Mouse (Mus musculus): ENCODE results near the gene Tenm1.

The Tenm1 gene

DNA sequence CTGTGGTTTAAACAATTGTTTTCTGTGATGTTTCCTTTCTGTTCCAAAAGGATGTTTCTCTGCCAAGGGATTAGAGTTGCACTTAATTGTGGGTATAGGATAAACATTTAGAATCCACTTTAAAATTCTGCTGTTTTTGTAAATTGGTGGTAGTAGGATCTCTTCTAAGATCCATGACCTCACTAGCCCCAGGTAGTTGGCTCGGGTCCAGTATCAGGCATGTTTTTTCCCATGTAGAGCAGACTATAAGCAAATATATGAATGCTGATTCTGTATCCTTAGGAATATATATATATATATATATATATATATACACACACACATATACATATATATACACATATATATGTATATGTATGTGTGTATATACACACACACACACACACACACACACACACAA lies 567.2 kb downstream of the Tenm1 start:
- no peak for DNase-seq (ENCODE audit: low spot score in 2 of 2)

DNA sequence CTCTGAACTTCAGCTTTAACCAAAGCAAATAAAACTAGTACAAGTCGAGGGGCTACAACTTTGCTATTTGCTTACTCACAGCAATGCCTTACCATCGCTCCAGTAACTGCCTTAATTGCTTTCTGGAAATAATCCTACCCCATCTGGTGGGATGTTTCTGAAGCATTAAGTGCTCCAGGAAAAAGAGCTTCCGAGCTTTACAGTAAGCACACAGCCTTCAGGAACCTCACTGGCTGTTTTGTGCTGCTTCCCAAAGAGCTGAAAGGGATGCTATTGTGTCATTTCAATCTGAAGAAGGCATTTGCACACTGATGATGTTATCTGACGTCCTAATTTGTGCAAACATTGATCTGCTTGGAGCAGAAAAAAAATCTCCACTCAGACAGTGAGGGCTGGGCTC lies 647.4 kb downstream of the Tenm1 start:
- no peak for DNase-seq (ENCODE audit: low spot score in 2 of 2)

GRCm38 (mm10) chrX:42718078-42718785 lies 710.7 kb downstream of the Tenm1 start:
- DNase-seq (ENCODE audit: low spot score in 2 of 2) = no peak

DNA sequence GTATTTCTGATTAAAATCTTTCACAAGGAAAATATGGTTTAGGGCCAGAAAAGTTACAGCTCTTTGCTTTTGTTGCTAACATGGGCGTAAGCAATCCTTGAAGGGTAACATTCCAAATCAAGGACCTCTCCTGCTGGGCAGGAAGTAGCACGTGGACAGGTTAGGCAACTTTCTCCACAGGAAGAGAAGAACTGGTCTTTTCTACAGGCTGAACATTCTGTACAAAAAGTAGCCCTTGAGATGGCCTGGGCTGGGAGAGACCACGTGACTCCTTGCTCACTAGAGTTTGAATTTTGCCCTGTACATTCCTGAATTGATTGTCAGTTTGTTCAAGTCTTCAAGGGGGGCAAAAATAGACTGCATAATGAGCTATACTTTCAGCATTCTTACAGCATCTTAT lies 728.6 kb downstream of the Tenm1 start:
- no peak for DNase-seq (ENCODE audit: low spot score in 2 of 2)

GRCm38 (mm10) chrX:42647131-42647530 lies 781.8 kb downstream of the Tenm1 start:
- DNase-seq (ENCODE audit: low spot score in 2 of 2) = no peak

- DNase-seq (ENCODE audit: low spot score in 2 of 2) = no peak
Observed at GRCm38 (mm10) chrX:42580521-42580920, 848.4 kb downstream of the Tenm1 start.

- DNase-seq (ENCODE audit: low spot score in 2 of 2) = no peak
Observed at GRCm38 (mm10) chrX:42558683-42559082, 870.2 kb downstream of the Tenm1 start.

GRCm38 (mm10) chrX:42557284-42557683 lies 871.6 kb downstream of the Tenm1 start:
- peak in 1 of 2 experiments; percentile 34 for DNase-seq (ENCODE audit: low spot score in 2 of 2)

DNA sequence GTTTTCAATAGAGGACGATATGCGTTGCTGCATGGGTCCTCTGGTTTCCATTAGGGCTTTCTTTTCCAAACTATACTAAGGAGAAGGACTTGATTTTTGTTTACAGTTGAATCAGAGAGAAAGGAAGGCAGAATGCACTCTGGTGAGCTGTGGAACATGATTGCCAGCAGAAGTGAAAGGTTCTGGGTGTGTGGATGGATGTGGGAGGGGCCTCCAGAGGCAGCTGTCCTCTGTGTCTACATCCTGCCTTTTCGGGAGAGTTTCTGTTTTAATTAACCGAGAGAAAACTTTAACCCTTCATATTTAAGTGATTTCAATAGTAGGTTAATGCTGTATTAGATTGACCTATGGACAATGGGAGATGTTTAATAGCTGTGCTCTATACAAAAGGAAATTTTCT lies 880.4 kb downstream of the Tenm1 start:
- no peak for DNase-seq (ENCODE audit: low spot score in 2 of 2)

DNA sequence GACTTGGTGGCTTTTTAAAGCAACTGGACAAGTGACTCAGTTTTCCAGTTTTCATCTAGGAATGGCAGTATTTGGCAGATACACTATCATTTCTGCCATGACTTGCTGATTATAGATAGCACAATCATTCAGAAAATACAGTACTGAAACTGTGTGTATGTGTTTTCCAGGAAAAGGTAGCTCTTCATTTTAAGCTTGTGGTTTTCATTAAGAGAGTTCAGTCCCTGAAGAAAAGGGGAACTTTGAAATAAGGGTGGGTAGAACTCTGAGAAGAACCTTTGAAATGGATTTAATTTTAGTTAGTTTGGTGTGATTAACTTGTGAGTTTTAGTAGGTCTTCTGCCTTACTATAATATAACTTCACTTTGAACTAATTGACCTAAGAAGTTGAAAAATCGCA lies 883.9 kb downstream of the Tenm1 start:
- no peak for DNase-seq (ENCODE audit: low spot score in 2 of 2)

- DNase-seq (ENCODE audit: low spot score in 2 of 2) = peak in 1 of 2 experiments; percentile 59
Observed at GRCm38 (mm10) chrX:42540756-42541053, 888.2 kb downstream of the Tenm1 start.

GRCm38 (mm10) chrX:42540030-42540755 lies 888.7 kb downstream of the Tenm1 start:
- no peak for DNase-seq (ENCODE audit: low spot score in 2 of 2)

DNA sequence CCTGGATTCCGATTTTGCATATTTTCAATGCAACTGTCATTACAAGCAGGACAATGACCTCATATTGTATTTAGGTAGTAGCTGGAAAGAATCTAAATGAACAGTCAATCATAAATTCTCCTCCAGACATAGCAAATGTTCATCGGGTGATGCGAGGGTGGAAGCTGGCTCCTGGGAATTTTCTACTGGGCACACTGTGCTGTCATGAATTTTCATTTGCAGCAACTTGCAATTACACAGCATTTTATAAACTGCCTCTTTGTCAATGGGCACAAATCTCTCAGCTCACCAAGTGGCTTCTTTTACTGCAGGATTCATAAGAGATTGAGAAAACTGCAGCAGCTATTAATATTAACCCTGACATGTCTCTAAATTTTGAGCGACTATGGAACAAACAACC lies 898.2 kb downstream of the Tenm1 start:
- no peak for DNase-seq (ENCODE audit: low spot score in 2 of 2)

DNA sequence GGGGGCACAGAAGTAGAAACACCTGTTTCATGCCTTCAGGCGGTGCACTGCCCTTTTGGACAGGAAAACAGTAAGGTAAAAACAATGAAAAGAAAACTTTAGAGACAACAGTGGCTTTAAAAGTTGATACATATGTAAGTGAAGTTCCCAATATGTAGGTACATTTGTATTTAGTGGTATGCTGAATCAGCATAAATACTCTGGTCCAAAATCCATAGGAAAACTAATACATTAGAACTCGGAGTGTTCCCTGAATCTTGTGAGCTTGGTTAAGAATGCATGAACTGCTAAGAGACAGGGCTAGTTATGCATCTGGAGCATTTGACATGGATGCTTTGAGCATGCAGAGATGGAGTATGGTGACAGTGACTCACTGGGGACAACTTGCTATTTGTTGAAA lies 906.1 kb downstream of the Tenm1 start:
- no peak for DNase-seq (ENCODE audit: low spot score in 2 of 2)

DNA sequence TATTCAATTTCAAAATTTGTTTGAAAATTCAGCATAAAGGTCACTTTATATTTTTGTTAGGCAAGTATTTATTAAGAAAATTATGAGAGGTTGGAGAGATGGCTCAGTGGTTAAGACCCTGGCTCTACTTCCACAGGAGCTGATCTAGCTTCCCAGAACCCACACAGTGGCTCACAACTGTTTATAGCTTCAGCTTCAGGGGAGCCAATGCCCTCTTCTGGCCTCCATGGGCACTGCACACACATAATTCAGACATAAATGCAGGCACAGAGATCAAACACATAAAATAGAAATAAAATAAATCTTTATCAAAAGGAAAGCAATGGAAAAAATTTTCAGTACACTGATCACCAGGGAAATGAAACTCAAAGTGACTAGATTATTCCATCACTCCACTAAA lies 916.4 kb downstream of the Tenm1 start:
- no peak for DNase-seq (ENCODE audit: low spot score in 2 of 2)

DNA sequence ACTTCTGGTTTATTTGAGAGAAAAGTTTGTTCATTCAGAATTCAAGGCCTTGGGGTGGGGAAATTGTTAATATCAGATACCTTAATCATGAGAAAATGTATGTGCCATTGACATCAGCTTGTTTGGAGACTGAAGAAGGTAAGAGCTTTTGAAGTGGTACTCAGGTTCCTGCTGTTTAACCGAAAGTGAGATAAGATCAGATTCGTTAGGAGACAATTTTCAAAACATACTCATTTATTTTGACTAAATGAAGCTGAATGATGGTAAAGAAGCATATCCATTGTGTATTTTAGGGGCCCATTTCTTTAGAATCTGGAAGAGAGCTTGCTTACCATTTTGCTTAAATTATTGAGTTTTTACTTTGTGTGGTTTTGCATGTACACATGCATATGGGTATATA lies 917.8 kb downstream of the Tenm1 start:
- no peak for DNase-seq (ENCODE audit: low spot score in 2 of 2)

GRCm38 (mm10) chrX:42502291-42503043 lies 926.5 kb downstream of the Tenm1 start, which contains the start of gene Sh2d1a:
Gene Sh2d1a (plus strand): TSS chrX:42502453.
- DNase-seq (ENCODE audit: low spot score in 2 of 2) = no peak

GRCm38 (mm10) chrX:42500538-42500937 lies 928.4 kb downstream of the Tenm1 start:
- no peak for DNase-seq (ENCODE audit: low spot score in 2 of 2)

DNA sequence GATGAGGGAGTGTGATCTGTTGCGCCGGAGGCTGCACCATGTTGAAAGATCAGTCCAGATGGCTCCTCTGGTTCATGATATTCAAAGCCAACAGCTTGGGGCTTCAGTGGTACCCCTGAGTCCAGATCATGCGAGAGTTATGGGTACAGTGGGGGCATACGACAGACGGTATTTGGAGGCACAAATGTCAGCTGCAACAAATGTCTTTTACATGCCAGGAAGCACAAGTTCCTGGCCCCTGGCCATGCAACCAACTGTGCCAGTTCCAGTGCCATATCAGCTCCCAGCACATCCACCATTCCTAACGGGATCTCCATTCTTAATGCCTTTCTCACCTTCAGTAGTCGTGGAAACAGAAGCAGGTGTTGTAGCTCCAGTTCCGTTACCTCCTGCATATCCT lies 938.6 kb downstream of the Tenm1 start:
- DNase-seq (ENCODE audit: low spot score in 2 of 2) = no peak

DNA sequence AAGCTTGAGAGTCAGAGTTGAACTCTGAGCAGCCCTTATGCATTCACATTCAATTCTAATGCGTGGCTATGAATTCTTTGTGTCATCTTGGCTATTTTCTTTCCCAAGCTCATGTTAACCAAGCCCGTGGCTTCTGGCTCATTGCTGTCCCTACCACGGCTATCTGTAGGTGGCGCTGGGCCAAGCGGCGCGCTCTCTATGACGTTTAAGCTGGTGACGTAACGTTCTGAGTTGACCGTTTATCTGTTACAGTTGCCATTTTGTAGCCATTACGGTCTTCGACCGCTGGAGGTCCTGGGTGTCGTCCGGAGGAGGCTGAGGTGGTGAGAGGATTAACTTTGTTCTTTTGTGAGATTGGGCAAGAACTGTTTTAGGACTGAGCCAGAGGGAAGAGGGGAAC lies 939.5 kb downstream of the Tenm1 start, which contains the start of gene Tex13c2:
Gene Tex13c2 (plus strand): TSS at position 246 of the 400 bp plus-strand sequence.
- no peak for DNase-seq (ENCODE audit: low spot score in 2 of 2)
